Mouse (Mus musculus) heart, adult 2 months (tissue): Measurements from ENCODE around the gene Syap1. TPM values are rescaled to one million over a fixed set of nuclear protein-coding genes. Genes with fewer than 3 reads are reported as not detected.

ENCODE experiments used
- DNase-seq, 2 experiments: peaks; one replicate each; pipeline ENCODE4 v3.0.0; 2021
- H3K27ac ChIP-seq: fragments of 200-600 bp; 2 replicates; pipeline ENCODE4 v1.8.1; 2022
- H3K27me3 ChIP-seq: fragments of 200-500 bp; 2 replicates; pipeline ENCODE4 v1.6.1; 2012; ENCODE audit warnings: mild to moderate bottlenecking, low read length, inconsistent platforms, mixed read lengths; ENCODE audit not compliant: control insufficient read depth, insufficient read depth
- H3K36me3 ChIP-seq: fragments of 200-500 bp; 2 replicates; pipeline ENCODE4 v1.6.1; 2012; ENCODE audit warnings: low read length, inconsistent platforms; ENCODE audit not compliant: control insufficient read depth, insufficient read depth
- H3K4me1 ChIP-seq: fragments of 200-500 bp; 2 replicates; pipeline ENCODE4 v1.6.1; 2011; ENCODE audit warnings: low read length; ENCODE audit not compliant: control insufficient read depth, insufficient read depth
- H3K4me3 ChIP-seq: fragments of 200-600 bp; 2 replicates; pipeline ENCODE4 v1.8.1; 2022
- H3K79me2 ChIP-seq: fragments of 200-500 bp; replicated peaks from 2 replicates; pipeline ENCODE4 v1.6.1; 2012; ENCODE audit warnings: mild to moderate bottlenecking, inconsistent platforms, low read length, moderate library complexity, mixed read lengths; ENCODE audit not compliant: control insufficient read depth, insufficient read depth
- H3K9ac ChIP-seq: fragments of 200-500 bp; 2 replicates; pipeline ENCODE4 v1.6.1; 2012; ENCODE audit warnings: low read depth, mild to moderate bottlenecking, control low read depth, inconsistent platforms, low read length, mixed read lengths
- CTCF ChIP-seq: fragments of 200-600 bp; IDR thresholded peaks from 2 replicates; pipeline ENCODE4 v1.8.1; 2022; ENCODE audit warnings: antibody characterized with exemption, mild to moderate bottlenecking, moderate library complexity
- EP300 ChIP-seq: fragments of 200-500 bp; IDR thresholded peaks from 2 replicates; pipeline ENCODE4 v1.6.1; 2011; ENCODE audit warnings: low read depth, low read length, control low read depth; ENCODE audit not compliant: insufficient read depth
- POLR2A ChIP-seq: fragments of 200-500 bp; IDR thresholded peaks from 2 replicates; pipeline ENCODE4 v1.6.1; 2011; ENCODE audit warnings: mild to moderate bottlenecking, low read depth, low read length, control low read depth; ENCODE audit not compliant: insufficient read depth
- WGBS: fragments of 180-500 bp; shearing (Covaris S2); methylation state at CpG from one replicate; pipeline ENCODE4 v1.1.7; 2018; 5-methylcytosine and 5-hydroxymethylcytosine counted together
- intact Hi-C: fragments of 180-260 bp; cut with DNase I; formaldehyde crosslinking; loops from one replicate; pipeline ENCODE4 v1.15.1; 2025
- long read RNA-seq: library from polyadenylated mRNA; stranded (forward); transcript quantifications from one replicate; pipeline ENCODE4 v2.0.0, GENCODE M21; 2021
- polyA plus RNA-seq: library from polyadenylated mRNA; depleted of rRNA; stranded (reverse); fragments of >200 nt; gene quantifications from 2 replicates; pipeline ENCODE4 v1.2.3, GENCODE M21; 2012; rRNA removed
- total RNA-seq, 2 experiments: library from RNA; stranded (reverse); gene quantifications; 2 replicates each; pipeline ENCODE4 v1.2.3; 2021

Syap1 gene
- total RNA-seq: 10 to 100 TPM; 26.5 to 27.0 TPM
- polyA plus RNA-seq: 7.2 and 13.8 TPM in 2 replicates
- long read RNA-seq, transcript Syap1-201 (9 exons, 2,087 nt): major isoform, 32 of 33 reads
- long read RNA-seq, partial matches to known transcripts: 0 of 33 reads
- long read RNA-seq, other reads (novel, unspliced or antisense): 1 of 33 reads

- WGBS: 22% methylated on average over 42 of the region's 47 CpGs
These were observed at the start of gene Syap1 for GRCm38 (mm10) chrX:162887931-162888511. Syap1 (minus strand) TSS chrX:162888447.

DNA sequence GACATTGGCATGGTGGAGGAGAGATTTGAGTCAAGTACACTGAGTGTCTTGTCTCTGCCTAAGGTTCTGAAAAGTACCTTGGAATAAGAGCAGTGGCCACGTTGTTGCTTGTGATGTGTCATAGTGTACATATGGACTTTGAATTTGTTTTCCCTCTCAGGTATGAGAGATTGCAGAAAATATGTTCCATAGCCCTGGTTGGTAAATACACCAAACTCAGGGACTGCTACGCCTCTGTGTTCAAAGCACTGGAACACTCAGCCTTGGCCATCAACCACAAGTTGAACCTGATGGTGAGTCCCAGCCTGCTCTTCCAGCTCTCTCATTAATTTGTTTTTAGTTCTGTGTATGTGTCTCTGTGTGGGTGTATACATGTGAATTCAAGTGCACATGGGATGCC, 43.2 kb upstream of the Syap1 start:
- no peak for TF ChIP-seq EP300
- TF ChIP-seq CTCF: no peak
- no peak overlapping the region for H3K9ac ChIP-seq
- H3K4me1 ChIP-seq: no peaks in the 10 kb centered on the region
- no peak for DNase-seq
- no peak overlapping the region for H3K4me3 ChIP-seq
- intact Hi-C loops: no loop called here
- WGBS: 88% methylated on average over 2 of the region's 2 CpGs
- no peaks in the 10 kb centered on the region for H3K36me3 ChIP-seq
- no peaks in the 10 kb centered on the region for H3K79me2 ChIP-seq
- no peaks in the 10 kb centered on the region for H3K27me3 ChIP-seq
- H3K27ac ChIP-seq: no peak overlapping the region

More at GRCm38 (mm10) chrX:162887931-162888511, at the start of gene Syap1:
- H3K4me3 ChIP-seq: peak within 1 kb of the TSS; percentile 69
- no peaks in the 10 kb centered on the region; the same call in 1 of the 2 replicates for H3K36me3 ChIP-seq
- H3K79me2 ChIP-seq: peaks cover 3% of the 10 kb centered on the region
- intact Hi-C loops: no loop called here
- H3K9ac ChIP-seq: peak within 1 kb of the TSS; percentile 99
- TF ChIP-seq EP300: no peak
- no peak for TF ChIP-seq CTCF
- TF ChIP-seq POLR2A: peak; percentile 78
- H3K4me1 ChIP-seq: peaks cover 2% of the 10 kb centered on the region
- peak; percentile 87 to 88 for DNase-seq
- peak within 1 kb of the TSS; percentile 85 for H3K27ac ChIP-seq
- H3K27me3 ChIP-seq: no peaks in the 10 kb centered on the region

- 76% methylated on average over 8 of the region's 8 CpGs for WGBS
- Histone ChIP-seq H3K36me3 (no peaks in the 10 kb centered on the region), H3K79me2 (no peaks in the 10 kb centered on the region), H3K27me3 (no peaks in the 10 kb centered on the region), H3K4me1 (no peaks in the 10 kb centered on the region), H3K4me3 (no peak overlapping the region), H3K27ac (no peak overlapping the region), H3K9ac (no peak overlapping the region)
- intact Hi-C loops: no loop called here
- TF ChIP-seq POLR2A (no peak), CTCF (no peak), EP300 (no peak)
- DNase-seq: no peak
These were observed 33.4 kb upstream of the Syap1 start for GRCm38 (mm10) chrX:162921487-162922125.

DNA sequence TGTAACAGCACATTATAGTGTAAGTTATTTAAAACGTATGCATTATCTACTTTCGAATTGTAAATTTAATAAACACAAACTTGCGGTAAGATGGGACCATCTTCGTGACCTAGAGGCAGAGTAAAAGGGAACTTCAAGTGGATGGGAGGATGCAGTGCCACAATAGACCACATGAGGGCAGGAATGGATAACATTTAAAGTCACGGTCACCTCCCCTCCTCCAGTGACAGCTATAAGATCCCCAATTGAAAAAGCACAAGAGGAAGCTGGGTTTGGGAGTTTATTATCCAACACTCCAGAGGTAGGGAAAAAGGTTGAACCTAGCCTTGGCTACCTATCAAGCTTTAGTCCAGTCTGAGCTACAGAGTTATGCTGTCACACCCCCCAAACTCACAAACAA, 27.4 kb upstream of the Syap1 start:
- no peak overlapping the region for H3K27ac ChIP-seq
- H3K4me3 ChIP-seq: no peak overlapping the region
- H3K9ac ChIP-seq: no peak overlapping the region
- no peaks in the 10 kb centered on the region for H3K79me2 ChIP-seq
- intact Hi-C loops: loop anchor here (2.0 to 10.0 kb wide), 2 partner anchors 1151 to 1269 kb away; no protein-coding TSS in a partner anchor
- DNase-seq: peak; percentile 21 to 56
- no peaks in the 10 kb centered on the region for H3K4me1 ChIP-seq
- WGBS: 28% methylated on average over 5 of the region's 5 CpGs
- peak; percentile 78 for TF ChIP-seq CTCF
- TF ChIP-seq EP300: no peak
- TF ChIP-seq POLR2A: no peak
- H3K27me3 ChIP-seq: no peaks in the 10 kb centered on the region
- H3K36me3 ChIP-seq: no peaks in the 10 kb centered on the region

DNA sequence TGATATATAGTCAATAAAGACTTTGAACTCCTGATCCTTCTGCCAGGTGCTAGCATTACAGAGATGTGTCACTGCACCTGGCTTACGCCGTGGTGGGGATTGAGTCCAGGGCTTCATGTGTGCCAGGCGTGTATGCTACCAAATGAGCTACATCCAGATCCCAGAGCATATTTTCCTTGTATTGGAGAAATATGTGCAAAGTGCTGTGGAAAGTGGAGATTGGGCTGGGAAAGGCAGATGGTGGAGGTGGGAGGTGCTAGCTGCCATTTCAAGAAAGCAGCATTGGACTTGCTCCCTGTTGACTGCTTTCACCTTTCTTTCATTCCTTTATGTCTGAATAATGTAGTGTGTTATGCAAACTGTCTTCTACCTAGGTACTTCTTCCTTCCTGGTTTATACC, 25.4 kb upstream of the Syap1 start:
- Histone ChIP-seq H3K27ac (no peak overlapping the region), H3K36me3 (no peaks in the 10 kb centered on the region), H3K9ac (no peak overlapping the region), H3K79me2 (no peaks in the 10 kb centered on the region), H3K4me3 (no peak overlapping the region), H3K27me3 (no peaks in the 10 kb centered on the region), H3K4me1 (no peaks in the 10 kb centered on the region)
- TF ChIP-seq POLR2A: no peak
- TF ChIP-seq EP300: no peak
- no peak for TF ChIP-seq CTCF
- intact Hi-C loops: loop anchor here (2.0 to 10.0 kb wide), 2 partner anchors 1153 to 1271 kb away; no protein-coding TSS in a partner anchor
- DNase-seq: no peak
- WGBS: 92% methylated on average over 3 of the region's 3 CpGs

- Histone ChIP-seq H3K4me1 (no peaks in the 10 kb centered on the region), H3K79me2 (no peaks in the 10 kb centered on the region), H3K9ac (no peak overlapping the region), H3K27me3 (no peaks in the 10 kb centered on the region), H3K36me3 (no peaks in the 10 kb centered on the region), H3K4me3 (no peak overlapping the region), H3K27ac (no peak overlapping the region)
- TF ChIP-seq EP300: no peak
- TF ChIP-seq CTCF: no peak
- TF ChIP-seq POLR2A: no peak
- no peak for DNase-seq
- intact Hi-C loops: no loop called here
- WGBS: 89% methylated on average over 2 of the region's 3 CpGs
These were observed 19.3 kb upstream of the Syap1 start for GRCm38 (mm10) chrX:162907554-162907953.
